In genomic region chr10:95563851-95564845, GRCm38 (mm10) we compare ENCODE assay signal across 8 mouse cellular contexts. TPM values are rescaled to one million over a fixed set of nuclear protein-coding genes. Genes with fewer than 3 reads are reported as not detected.
DNase-seq lines count a peak whose midpoint lies in the region; ATAC-seq and TF ChIP-seq lines count a peak whose summit lies in the region.

Nudt4 (minus strand) TSS chr10:95564146.

- H3K4me1 ChIP-seq in cerebellum, adult 2 months (ENCODE audit: control insufficient read depth, insufficient read depth, low read length) = peaks cover 3% of the 10 kb centered on the region; the same call in 1 of the 2 replicates

- H3K4me3 ChIP-seq in cerebellum, adult 2 months (replicated peaks; ENCODE audit: insufficient read depth, low read depth, low read length) = peak within 1 kb of the TSS; percentile 84

- WGBS in cerebellum, adult 2 months = 2% methylated on average over 65 of the region's 97 CpGs

- peak; percentile 70 for TF ChIP-seq POLR2A in cerebellum, adult 2 months (IDR thresholded peaks at IDR 0.05; ENCODE audit: borderline replicate concordance, insufficient read depth, low read length)

- no peaks in the 10 kb centered on the region for H3K27me3 ChIP-seq in cerebellum, adult 2 months (ENCODE audit: control insufficient read depth, insufficient read depth, low read length)

- no peak for TF ChIP-seq CTCF in cerebellum, adult 2 months (IDR thresholded peaks at IDR 0.05; ENCODE audit: borderline replicate concordance, insufficient read depth, low read depth, low read length)

- DNase-seq in MEL-GATA-1-ER (ENCODE audit: extremely low read depth, low read depth) = peak; percentile 41
- peak; percentile 85 to 86 for DNase-seq in cerebellum, adult 2 months
- DNase-seq in forelimb bud, embryonic 11.5 days (ENCODE audit: low read depth, low spot score) = peak; percentile 94
- DNase-seq in layer of hippocampus, postnatal 10 days (ENCODE audit: low spot score in 2 of 2) = peak; percentile 79 to 88
- DNase-seq in lung, postnatal 10 days = peak; percentile 85
- DNase-seq in retina, adult 2 months (ENCODE audit: low read depth, low spot score) = peak; percentile 89
- DNase-seq in thymus, postnatal 36 days = peak; percentile 85 to 88

- peak; percentile 59 for ATAC-seq in hematopoietic stem cell, adult 5-6 weeks (replicated peaks in 1 of 2; ENCODE audit: insufficient read depth in 1 of 2, low FRiP score in 2 of 2, low TSS enrichment in 1 of 2, low read depth in 1 of 2, poor library complexity in 2 of 2, severe bottlenecking in 2 of 2)

- H3K27ac ChIP-seq in cerebellum, adult 2 months (ENCODE audit: insufficient read depth, low read length) = peak within 1 kb of the TSS; percentile 86

RNA-seq across cellular contexts. Expression of gene Nudt4, which starts in this region (rescaled TPM):
- polyA plus RNA-seq in cerebellum, adult 2 months (2012; rRNA removed) = 90.6 and 102 TPM in 2 replicates
- 40.6 and 49.2 TPM in 2 replicates for total RNA-seq in hematopoietic stem cell, adult 5-6 weeks (2017)
- total RNA-seq in layer of hippocampus, postnatal 10 days (2021) = 10 to 100 TPM; 91.1 to 92.9 TPM

Comparison
In these comparisons a context has a peak if more than half of its experiments do, and no peak if none do; other contexts are left out.
1. Peak in every context shown above with its lines: DNase-seq, ATAC-seq, H3K4me3 ChIP-seq and H3K27ac ChIP-seq.
2. DNase-seq: peak in every context shown above with its lines; median percentile 94 in forelimb bud, embryonic 11.5 days; 89 in retina, adult 2 months; 86 in thymus, postnatal 36 days; 86 in cerebellum, adult 2 months; 85 in lung, postnatal 10 days; 84 in layer of hippocampus, postnatal 10 days; 41 in MEL-GATA-1-ER.